Mouse (Mus musculus): Measurements from ENCODE around the gene Spata21. TPM values are rescaled to one million over a fixed set of nuclear protein-coding genes. Genes with fewer than 3 reads are reported as not detected.

Gene Spata21
- 0.40 TPM for polyA plus RNA-seq (2015; fragmentation: Illumina TruSeq; extraction: RNeasy Lipid Tissue Mini Kit (QIAGEN cat#74804); ENCODE audit: low read depth, low replicate concordance)

DNA sequence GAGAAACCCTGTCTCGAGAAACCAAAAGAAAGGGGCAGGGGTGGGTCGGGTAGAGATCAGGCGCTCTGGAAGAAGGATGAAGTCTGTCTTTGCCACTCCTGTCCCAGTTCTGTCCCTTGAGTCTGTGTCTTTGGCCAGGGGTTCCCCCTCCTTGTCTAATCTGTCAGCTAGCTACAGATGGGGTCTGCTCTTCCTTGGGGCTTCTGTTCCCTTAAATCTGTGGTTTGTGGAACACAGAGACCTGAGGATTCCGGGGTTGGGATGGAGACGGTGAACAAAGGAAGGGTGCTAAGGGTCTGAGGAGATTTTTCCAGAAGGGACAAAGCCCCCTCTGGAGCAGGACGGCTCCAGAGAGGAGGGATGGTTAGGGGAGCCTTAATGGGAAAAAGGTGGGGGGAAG is at the start of gene Spata21:
Gene Spata21, plus strand, starts transcription at position 301 of the 400 bp plus-strand sequence.

DNA sequence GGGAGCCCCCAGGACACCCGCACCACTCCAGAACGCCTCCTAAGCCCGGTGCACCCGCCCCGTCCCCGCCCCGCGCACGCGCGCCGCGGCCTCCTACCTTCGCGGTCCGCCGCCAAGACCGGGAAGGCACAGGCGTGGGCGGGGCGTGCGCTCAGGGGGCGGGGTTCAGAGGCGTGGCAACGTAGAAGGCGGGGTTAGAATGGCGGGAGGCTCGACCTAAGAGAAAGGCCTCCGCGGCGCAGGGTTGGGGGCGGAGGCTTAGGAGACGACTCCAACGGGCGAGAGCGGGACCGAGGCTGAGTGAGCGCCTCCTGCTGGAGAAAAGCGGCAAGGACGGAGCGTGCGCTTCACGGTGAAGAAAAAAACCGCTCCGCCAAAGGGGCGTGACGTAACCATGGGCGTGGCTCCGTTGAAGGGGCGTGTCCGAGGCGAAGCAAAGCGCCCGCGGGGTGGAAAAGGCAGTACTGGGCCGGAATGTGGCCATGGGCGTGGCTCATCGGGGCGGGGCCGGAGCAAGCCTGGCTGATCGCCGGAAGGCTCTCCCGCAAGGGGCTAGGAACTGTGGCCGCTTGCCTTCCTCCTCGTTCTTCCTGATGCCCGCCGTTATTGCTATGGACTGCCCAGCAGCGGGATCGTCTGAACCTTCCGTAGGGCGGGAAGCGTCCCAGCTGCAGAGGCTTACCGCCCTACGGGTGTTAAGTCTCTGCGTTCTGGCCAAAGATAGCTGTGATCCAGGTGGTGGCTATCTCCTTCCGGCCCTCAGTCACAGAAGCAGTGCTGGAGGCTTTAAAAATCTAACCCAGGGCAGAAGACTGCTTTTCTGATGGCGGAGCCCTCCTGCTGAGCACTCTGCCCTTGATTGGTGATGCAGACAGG is 27.5 kb upstream of the Spata21 start, which contains the start of gene Crocc:
Gene Crocc, minus strand, starts transcription at position 125 of the 876 bp plus-strand sequence.

DNA sequence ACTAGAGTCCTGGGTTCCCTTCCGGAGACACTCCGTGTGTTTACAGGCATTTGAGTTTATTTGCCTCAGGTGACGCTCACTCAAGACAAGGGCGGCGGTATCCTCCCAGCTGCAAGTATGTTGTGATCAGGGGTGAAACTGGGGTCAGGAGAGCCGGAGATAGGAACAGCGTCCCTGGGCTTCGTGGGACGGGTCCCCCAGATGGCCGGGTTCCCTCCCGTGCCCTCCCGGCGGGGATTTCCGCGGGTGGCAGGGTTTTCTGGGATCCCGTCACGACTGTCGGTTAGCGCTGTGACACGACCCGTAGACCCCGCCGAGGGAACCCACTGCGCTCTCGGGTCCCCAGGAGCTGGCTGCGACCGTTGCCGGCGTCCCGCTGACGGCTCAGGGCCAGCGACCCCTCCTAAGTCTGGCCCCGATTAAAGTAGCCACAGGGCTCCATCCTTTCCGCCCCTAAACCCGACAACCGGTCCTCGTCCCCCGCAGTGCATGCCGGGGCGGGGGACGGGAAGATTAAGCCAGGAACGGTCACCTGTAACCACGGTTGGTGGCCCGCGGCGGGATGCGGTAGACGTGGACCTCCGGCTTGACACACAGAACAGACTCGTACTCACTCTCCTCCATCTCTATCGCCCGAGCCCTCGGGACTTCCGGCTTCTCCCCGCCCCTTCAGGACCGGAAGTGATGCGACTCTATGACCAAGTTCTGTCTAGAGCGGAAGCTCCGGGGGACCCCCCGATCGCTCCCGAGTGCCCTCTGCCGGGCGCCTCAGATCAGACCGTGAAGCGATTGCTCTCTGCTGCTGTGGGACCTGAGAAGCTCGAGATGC is 10.2 kb upstream of the Spata21 start, which contains the start of gene Necap2:
Gene Necap2, minus strand, starts transcription at position 677 of the 829 bp plus-strand sequence.

DNA sequence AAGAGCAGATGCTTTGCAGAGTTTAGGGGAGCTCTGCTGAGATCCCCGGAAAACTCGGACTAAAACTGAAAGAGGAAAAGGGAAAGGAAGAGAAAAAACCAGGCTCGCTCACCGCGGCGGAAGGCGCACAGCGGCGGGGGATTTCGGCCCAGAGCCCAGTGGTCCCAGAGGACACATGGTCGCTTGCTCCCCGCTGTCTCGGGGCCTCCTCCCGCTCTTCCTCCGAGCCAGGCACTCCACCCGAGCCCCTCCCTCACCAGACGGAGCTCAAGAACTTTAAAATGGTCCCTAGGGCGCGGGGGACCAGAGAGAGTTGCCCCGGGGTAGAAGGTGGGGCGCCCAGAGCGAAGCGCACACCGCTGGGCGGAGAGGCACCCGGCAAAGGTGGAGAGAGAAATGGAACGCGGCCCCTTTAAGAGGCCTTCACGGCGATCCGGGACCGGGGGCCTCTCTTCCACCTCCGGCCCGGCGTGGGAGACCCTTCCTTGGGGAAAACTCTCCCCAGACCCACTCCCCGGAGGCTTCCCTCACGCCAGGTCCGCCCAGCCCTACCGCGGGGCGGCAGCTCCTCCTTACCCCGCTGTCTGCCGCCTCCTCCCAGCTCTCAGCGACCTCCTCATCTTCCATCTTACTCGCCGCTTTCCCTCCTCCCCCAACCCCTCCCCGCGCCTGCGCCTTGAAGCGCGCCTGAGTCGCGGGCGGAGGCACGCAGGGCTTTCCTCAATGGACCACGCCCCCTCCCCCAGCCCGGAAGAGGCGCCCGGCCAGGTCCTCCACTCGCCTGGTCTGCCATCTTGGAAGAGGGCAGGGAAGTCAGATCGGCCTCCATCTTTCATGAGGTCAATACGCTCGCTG is 51.2 kb downstream of the Spata21 start, which contains the start of gene Szrd1:
Gene Szrd1, minus strand, starts transcription at position 660 of the 855 bp plus-strand sequence.

DNA sequence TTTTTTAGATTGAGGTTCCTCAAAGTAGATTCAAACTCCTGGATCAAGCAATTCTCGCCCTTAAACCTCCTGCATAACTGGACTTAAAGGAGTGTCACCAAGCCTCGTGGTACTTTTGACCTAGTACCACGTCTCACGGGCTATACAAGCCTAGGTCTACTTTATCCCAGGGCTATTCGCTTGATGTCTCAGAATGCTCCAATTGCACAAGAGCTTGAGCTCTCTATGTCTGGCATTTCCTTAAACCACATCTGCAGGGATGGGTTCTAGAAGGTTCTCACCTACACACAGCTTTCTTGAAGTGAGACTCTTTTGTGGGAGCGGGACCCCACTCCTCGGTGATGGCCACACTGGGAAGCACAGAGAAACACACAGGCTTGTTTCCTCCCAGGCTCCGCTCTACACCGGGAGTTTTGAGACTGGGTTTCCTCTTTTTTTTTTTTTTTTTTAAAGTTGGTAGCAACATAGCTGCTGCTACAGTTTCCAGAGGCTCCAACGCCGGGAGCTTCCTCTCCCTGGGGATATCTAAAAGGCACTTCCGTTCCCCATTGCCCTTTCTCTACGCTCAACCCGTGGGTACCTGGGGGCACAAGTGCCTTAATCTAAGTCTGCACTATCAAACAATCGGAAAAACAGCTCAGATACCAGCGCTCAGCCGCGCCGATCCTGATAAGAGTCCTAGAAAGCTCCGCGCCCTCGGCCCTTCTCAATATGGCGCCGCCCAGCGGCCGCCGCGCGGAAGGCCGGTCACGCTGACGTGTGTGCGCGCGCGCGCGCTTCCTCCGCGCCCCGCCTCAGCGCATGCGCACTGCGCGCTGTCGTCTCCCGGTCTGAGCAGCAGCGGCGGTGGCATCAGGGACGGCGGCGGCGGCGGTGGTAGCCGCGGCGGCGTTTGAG is 59.2 kb downstream of the Spata21 start, which contains the start of gene Fbxo42:
Gene Fbxo42, plus strand, starts transcription at position 802 of the 897 bp plus-strand sequence.

Other genes with a start within 250 kb of the Spata21 start
- gene Padi1, start 242.6 kb upstream of the Spata21 start, polyA plus RNA-seq (2015; fragmentation: Illumina TruSeq; extraction: RNeasy Lipid Tissue Mini Kit (QIAGEN cat#74804); ENCODE audit: low read depth, low replicate concordance): not detected
- gene Padi2, start 182.0 kb upstream of the Spata21 start, polyA plus RNA-seq (2015; fragmentation: Illumina TruSeq; extraction: RNeasy Lipid Tissue Mini Kit (QIAGEN cat#74804); ENCODE audit: low read depth, low replicate concordance): 14.9 TPM
- 312 TPM for gene Sdhb, start 127.1 kb upstream of the Spata21 start, polyA plus RNA-seq (2015; fragmentation: Illumina TruSeq; extraction: RNeasy Lipid Tissue Mini Kit (QIAGEN cat#74804); ENCODE audit: low read depth, low replicate concordance)
- 82.9 TPM for gene Atp13a2, start 101.5 kb upstream of the Spata21 start, polyA plus RNA-seq (2015; fragmentation: Illumina TruSeq; extraction: RNeasy Lipid Tissue Mini Kit (QIAGEN cat#74804); ENCODE audit: low read depth, low replicate concordance)
- gene Mfap2, start 77.9 kb upstream of the Spata21 start, polyA plus RNA-seq (2015; fragmentation: Illumina TruSeq; extraction: RNeasy Lipid Tissue Mini Kit (QIAGEN cat#74804); ENCODE audit: low read depth, low replicate concordance): 5.1 TPM
- gene Crocc, start 27.8 kb upstream of the Spata21 start, polyA plus RNA-seq (2015; fragmentation: Illumina TruSeq; extraction: RNeasy Lipid Tissue Mini Kit (QIAGEN cat#74804); ENCODE audit: low read depth, low replicate concordance): 37.2 TPM
- 40.7 TPM for gene Necap2, start 10.0 kb upstream of the Spata21 start, polyA plus RNA-seq (2015; fragmentation: Illumina TruSeq; extraction: RNeasy Lipid Tissue Mini Kit (QIAGEN cat#74804); ENCODE audit: low read depth, low replicate concordance)
- gene Szrd1, start 51.4 kb downstream of the Spata21 start, polyA plus RNA-seq (2015; fragmentation: Illumina TruSeq; extraction: RNeasy Lipid Tissue Mini Kit (QIAGEN cat#74804); ENCODE audit: low read depth, low replicate concordance): 29.3 TPM
- gene Fbxo42, start 59.6 kb downstream of the Spata21 start, polyA plus RNA-seq (2015; fragmentation: Illumina TruSeq; extraction: RNeasy Lipid Tissue Mini Kit (QIAGEN cat#74804); ENCODE audit: low read depth, low replicate concordance): 14.1 TPM
- 2.4 TPM for gene Rsg1, start 125.6 kb downstream of the Spata21 start, polyA plus RNA-seq (2015; fragmentation: Illumina TruSeq; extraction: RNeasy Lipid Tissue Mini Kit (QIAGEN cat#74804); ENCODE audit: low read depth, low replicate concordance)
- gene Arhgef19, start 151.2 kb downstream of the Spata21 start, polyA plus RNA-seq (2015; fragmentation: Illumina TruSeq; extraction: RNeasy Lipid Tissue Mini Kit (QIAGEN cat#74804); ENCODE audit: low read depth, low replicate concordance): 19.4 TPM
- 0.76 TPM for gene Epha2, start 212.9 kb downstream of the Spata21 start, polyA plus RNA-seq (2015; fragmentation: Illumina TruSeq; extraction: RNeasy Lipid Tissue Mini Kit (QIAGEN cat#74804); ENCODE audit: low read depth, low replicate concordance)